In genomic region chrX:52679045-52679444, GRCm38 (mm10) we compare ENCODE assay signal across 9 mouse cellular contexts.
DNase-seq lines count a peak whose midpoint lies in the region; ATAC-seq and TF ChIP-seq lines count a peak whose summit lies in the region.
"Had no signal": no experiment of that assay in that cellular context is flagged by ENCODE, and none has a peak within 500 bp of the region (broad histone marks: within the 10 kb centered on the region; RNA-seq: fewer than 3 reads in every experiment).

No protein-coding gene starts in this region.

- peak; percentile 4 to 13 for DNase-seq in layer of hippocampus, postnatal 10 days (ENCODE audit: low spot score in 2 of 2)
- no peak for DNase-seq in layer of hippocampus, adult 11-12 months (ENCODE audit: low spot score)
- peak; percentile 28 for DNase-seq in ES-CJ7 (ENCODE audit: low read depth, low spot score)
- peak; percentile 77 for DNase-seq in embryo, embryonic 10.5 days (ENCODE audit: low spot score)
- no peak for DNase-seq in midbrain, postnatal 0 days (ENCODE audit: low spot score)
- no peak for DNase-seq in layer of hippocampus, adult 9-10 months (ENCODE audit: low spot score)
- DNase-seq: liver, embryonic 13.5 days had no signal

- no peak overlapping the region for H3K9ac ChIP-seq in kidney, embryonic 15.5 days
- H3K9ac ChIP-seq in midbrain, postnatal 0 days (replicated peaks; ENCODE audit: low read length, poor library complexity, severe bottlenecking), result no peak overlapping the region
- H3K9ac ChIP-seq: liver, embryonic 13.5 days had no signal

- 0 out of 2 replicates have a peak, but pooled peaks cover 7% of the 10 kb centered on the region for H3K27me3 ChIP-seq in kidney, embryonic 15.5 days
- H3K27me3 ChIP-seq in midbrain, postnatal 0 days (ENCODE audit: insufficient read depth, low read length), result no peaks in the 10 kb centered on the region
- H3K27me3 ChIP-seq: liver, embryonic 13.5 days had no signal

- no peaks in the 10 kb centered on the region for H3K36me3 ChIP-seq in kidney, embryonic 15.5 days
- no peaks in the 10 kb centered on the region for H3K36me3 ChIP-seq in midbrain, postnatal 0 days (ENCODE audit: insufficient read depth, low read length)
- H3K36me3 ChIP-seq: liver, embryonic 13.5 days had no signal

- TF ChIP-seq CTCF in midbrain, postnatal 0 days (IDR thresholded peaks at IDR 0.05), result peak; percentile 38

- 19% methylated on average over 5 of the region's 5 CpGs for WGBS in kidney, embryonic 15.5 days
- 21% methylated on average over 5 of the region's 5 CpGs for WGBS in midbrain, postnatal 0 days

- ATAC-seq in kidney, embryonic 15.5 days (replicated peaks; ENCODE audit: low FRiP score), result no peak
- ATAC-seq in midbrain, postnatal 0 days (ENCODE audit: low FRiP score), result no peak
- ATAC-seq in granulocyte monocyte progenitor cell, adult 5-6 weeks (replicated peaks; ENCODE audit: poor library complexity, severe bottlenecking), result no peak; the same call in 1 of the 2 replicates

- H3K4me1 ChIP-seq in kidney, embryonic 15.5 days, result no peaks in the 10 kb centered on the region
- no peaks in the 10 kb centered on the region for H3K4me1 ChIP-seq in midbrain, postnatal 0 days (ENCODE audit: insufficient read depth, low read length)
- H3K4me1 ChIP-seq: liver, embryonic 13.5 days had no signal

- peak overlapping the region; percentile 36; the same call in 1 of the 2 replicates for H3K4me2 ChIP-seq in kidney, embryonic 15.5 days
- no peak overlapping the region for H3K4me2 ChIP-seq in midbrain, postnatal 0 days (ENCODE audit: low read depth, low read length, poor library complexity, severe bottlenecking)
- H3K4me2 ChIP-seq: liver, embryonic 13.5 days had no signal

- H3K27ac ChIP-seq in kidney, embryonic 15.5 days, result no peak overlapping the region
- H3K27ac ChIP-seq in midbrain, postnatal 0 days (ENCODE audit: low read depth, low read length), result no peak overlapping the region
- H3K27ac ChIP-seq: liver, embryonic 13.5 days had no signal

- H3K9me3 ChIP-seq in kidney, embryonic 15.5 days (replicated peaks), result no peaks in the 10 kb centered on the region
- no peaks in the 10 kb centered on the region for H3K9me3 ChIP-seq in midbrain, postnatal 0 days (ENCODE audit: low read length)
- H3K9me3 ChIP-seq: liver, embryonic 13.5 days had no signal

- no peak overlapping the region for H3K4me3 ChIP-seq in kidney, embryonic 15.5 days (replicated peaks)
- no peak overlapping the region for H3K4me3 ChIP-seq in midbrain, postnatal 0 days (ENCODE audit: low read depth, low read length)
- H3K4me3 ChIP-seq: liver, embryonic 13.5 days had no signal

Comparison
In these comparisons a context has a peak if more than half of its experiments do, and no peak if none do; other contexts are left out.
1. DNase-seq: peak in layer of hippocampus, postnatal 10 days (2 of 2), ES-CJ7 (single experiment) and embryo, embryonic 10.5 days (single experiment); none in layer of hippocampus, adult 11-12 months (single experiment), midbrain, postnatal 0 days (single experiment) and layer of hippocampus, adult 9-10 months (single experiment).